Mouse (Mus musculus): ENCODE results near the gene Pappa2. TPM values are rescaled to one million over a fixed set of nuclear protein-coding genes. Genes with fewer than 3 reads are reported as not detected.

The Pappa2 gene
- total and polyA plus RNA-seq, 2 experiments: not detected

DNA sequence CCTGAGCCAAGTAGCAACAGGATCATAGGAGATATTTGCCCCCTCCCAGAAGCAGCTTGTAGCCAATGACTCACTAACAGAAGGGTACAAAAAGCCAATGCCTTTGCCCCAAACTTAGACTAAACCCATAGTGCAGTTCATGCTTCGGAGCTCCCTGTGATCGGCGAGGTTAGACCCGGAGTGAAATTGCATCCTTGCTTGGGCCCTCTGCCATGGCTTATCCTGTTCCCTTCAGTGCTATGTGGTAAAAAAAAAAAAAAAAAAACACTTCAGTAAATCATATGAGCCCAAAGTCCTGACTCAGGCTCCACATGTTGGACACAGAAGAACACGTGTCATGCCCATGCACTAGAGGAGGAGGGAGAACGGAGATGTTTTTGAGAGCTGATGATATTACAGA lies 85.8 kb downstream of the Pappa2 start:
- DNase-seq (ENCODE audit: extremely low read depth, low read depth, low spot score): no peak
- Histone ChIP-seq H3K27ac (replicated peaks; ENCODE audit: insufficient read depth, low read depth, low read length) (no peak overlapping the region), H3K4me3 (ENCODE audit: insufficient read depth, low read depth, low read length) (no peak overlapping the region), H3K79me2 (ENCODE audit: control insufficient read depth, insufficient read depth, low read length) (no peaks in the 10 kb centered on the region), H3K36me3 (ENCODE audit: control insufficient read depth, insufficient read depth, low read length) (no peaks in the 10 kb centered on the region), H3K9ac (ENCODE audit: low read depth, low read length) (no peak overlapping the region), H3K27me3 (ENCODE audit: control insufficient read depth, insufficient read depth, low read length) (no peaks in the 10 kb centered on the region), H3K4me1 (ENCODE audit: control insufficient read depth, insufficient read depth, low read length) (no peaks in the 10 kb centered on the region)
- 91% methylated on average over 6 of the region's 6 CpGs for WGBS
- TF ChIP-seq CTCF (IDR thresholded peaks at IDR 0.05; ENCODE audit: low read depth, low read length) (no peak), POLR2A (IDR thresholded peaks at IDR 0.05; ENCODE audit: extremely low read depth, insufficient read depth, low read length) (no peak)

DNA sequence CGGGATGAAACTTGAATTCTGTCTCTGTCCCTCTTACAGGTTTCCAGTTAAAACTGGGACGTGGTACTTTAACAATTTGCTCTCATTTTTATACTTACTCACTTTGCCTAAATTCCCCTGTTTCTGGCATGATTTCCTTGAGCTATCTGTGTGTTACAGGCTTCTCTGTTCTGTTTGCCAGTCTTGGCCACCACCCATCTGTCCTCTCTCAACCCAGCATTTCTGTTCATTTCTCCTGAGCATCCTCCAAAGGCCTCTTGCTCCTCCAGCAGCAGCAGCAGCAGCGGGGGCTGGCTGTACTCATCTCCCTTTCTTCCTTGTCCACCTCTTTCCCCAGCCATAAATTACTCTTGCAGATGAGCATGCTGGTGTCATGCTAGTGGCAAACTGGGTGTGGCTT lies 104.8 kb downstream of the Pappa2 start:
- no peak overlapping the region for H3K9ac ChIP-seq (ENCODE audit: low read depth, low read length)
- no peaks in the 10 kb centered on the region for H3K4me1 ChIP-seq (ENCODE audit: control insufficient read depth, insufficient read depth, low read length)
- no peaks in the 10 kb centered on the region for H3K36me3 ChIP-seq (ENCODE audit: control insufficient read depth, insufficient read depth, low read length)
- no peaks in the 10 kb centered on the region for H3K27me3 ChIP-seq (ENCODE audit: control insufficient read depth, insufficient read depth, low read length)
- 78% methylated on average over 3 of the region's 3 CpGs for WGBS
- TF ChIP-seq CTCF (IDR thresholded peaks at IDR 0.05; ENCODE audit: low read depth, low read length) (no peak), POLR2A (IDR thresholded peaks at IDR 0.05; ENCODE audit: extremely low read depth, insufficient read depth, low read length) (no peak)
- H3K4me3 ChIP-seq (ENCODE audit: insufficient read depth, low read depth, low read length): no peak overlapping the region
- H3K79me2 ChIP-seq (ENCODE audit: control insufficient read depth, insufficient read depth, low read length): no peaks in the 10 kb centered on the region
- DNase-seq (ENCODE audit: extremely low read depth, low read depth, low spot score): no peak
- no peak overlapping the region for H3K27ac ChIP-seq (replicated peaks; ENCODE audit: insufficient read depth, low read depth, low read length)

DNA sequence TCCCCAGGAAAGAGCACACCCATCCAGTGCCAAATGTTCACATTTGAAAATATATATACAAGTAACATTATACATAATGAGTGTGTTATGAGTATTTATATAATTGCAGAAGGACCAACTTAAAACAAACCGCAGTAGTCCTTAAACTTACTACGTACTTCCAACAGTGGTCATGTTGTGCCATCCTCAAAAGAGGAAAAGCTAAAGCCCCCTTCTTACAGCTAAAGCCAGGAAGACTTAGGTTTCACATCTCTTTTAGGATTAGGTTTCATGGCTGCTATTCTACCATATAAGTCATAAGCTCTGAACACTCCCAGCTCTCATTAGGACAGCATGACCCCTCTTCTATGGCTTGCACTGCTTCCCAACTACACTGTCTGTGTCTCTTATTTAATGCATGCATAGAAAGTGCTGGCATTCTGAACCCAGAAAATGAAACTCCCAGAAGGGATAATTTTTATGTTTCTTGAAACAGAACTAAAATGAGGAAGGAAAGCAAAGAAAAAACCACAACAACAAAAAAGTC lies 105.7 kb downstream of the Pappa2 start:
- no peak for TF ChIP-seq CTCF (IDR thresholded peaks at IDR 0.05; ENCODE audit: low read depth, low read length)
- no peak for TF ChIP-seq POLR2A (IDR thresholded peaks at IDR 0.05; ENCODE audit: extremely low read depth, insufficient read depth, low read length)
- 89% methylated on average over 2 of the region's 2 CpGs for WGBS

DNA sequence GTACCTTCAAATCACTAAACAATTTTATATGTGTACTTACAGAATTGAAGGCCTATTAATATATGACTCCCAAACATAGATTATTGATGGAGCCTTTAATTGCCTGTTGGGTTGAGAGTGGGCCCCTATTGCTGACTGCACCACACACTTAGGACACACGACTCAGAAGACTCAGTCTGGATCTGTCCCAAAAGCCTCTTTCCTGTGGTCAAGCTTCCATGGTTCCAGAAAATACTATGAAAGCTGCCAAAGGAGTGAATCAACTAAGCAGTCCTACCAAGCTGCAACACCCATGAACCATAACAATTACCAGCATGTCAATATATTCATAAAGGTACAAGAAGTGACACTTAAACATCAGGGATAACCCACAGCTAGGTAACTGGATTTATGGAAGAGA lies 106.7 kb downstream of the Pappa2 start:
- Histone ChIP-seq H3K9ac (ENCODE audit: low read depth, low read length) (no peak overlapping the region), H3K4me3 (ENCODE audit: insufficient read depth, low read depth, low read length) (no peak overlapping the region), H3K4me1 (ENCODE audit: control insufficient read depth, insufficient read depth, low read length) (no peaks in the 10 kb centered on the region), H3K36me3 (ENCODE audit: control insufficient read depth, insufficient read depth, low read length) (no peaks in the 10 kb centered on the region), H3K27ac (replicated peaks; ENCODE audit: insufficient read depth, low read depth, low read length) (no peak overlapping the region), H3K79me2 (ENCODE audit: control insufficient read depth, insufficient read depth, low read length) (no peaks in the 10 kb centered on the region), H3K27me3 (ENCODE audit: control insufficient read depth, insufficient read depth, low read length) (no peaks in the 10 kb centered on the region)
- 40% methylated on average over 1 of the region's 1 CpGs for WGBS
- TF ChIP-seq CTCF (IDR thresholded peaks at IDR 0.05; ENCODE audit: low read depth, low read length) (no peak), POLR2A (IDR thresholded peaks at IDR 0.05; ENCODE audit: extremely low read depth, insufficient read depth, low read length) (no peak)
- DNase-seq (ENCODE audit: extremely low read depth, low read depth, low spot score): no peak

More for the DNA sequence above, 105.7 kb downstream of the Pappa2 start:
- no peak overlapping the region for H3K4me3 ChIP-seq (ENCODE audit: insufficient read depth, low read depth, low read length)
- no peaks in the 10 kb centered on the region for H3K79me2 ChIP-seq (ENCODE audit: control insufficient read depth, insufficient read depth, low read length)
- no peak overlapping the region for H3K27ac ChIP-seq (replicated peaks; ENCODE audit: insufficient read depth, low read depth, low read length)
- H3K36me3 ChIP-seq (ENCODE audit: control insufficient read depth, insufficient read depth, low read length): no peaks in the 10 kb centered on the region
- H3K9ac ChIP-seq (ENCODE audit: low read depth, low read length): no peak overlapping the region
- DNase-seq (ENCODE audit: extremely low read depth, low read depth, low spot score): no peak
- H3K4me1 ChIP-seq (ENCODE audit: control insufficient read depth, insufficient read depth, low read length): no peaks in the 10 kb centered on the region
- H3K27me3 ChIP-seq (ENCODE audit: control insufficient read depth, insufficient read depth, low read length): no peaks in the 10 kb centered on the region

DNA sequence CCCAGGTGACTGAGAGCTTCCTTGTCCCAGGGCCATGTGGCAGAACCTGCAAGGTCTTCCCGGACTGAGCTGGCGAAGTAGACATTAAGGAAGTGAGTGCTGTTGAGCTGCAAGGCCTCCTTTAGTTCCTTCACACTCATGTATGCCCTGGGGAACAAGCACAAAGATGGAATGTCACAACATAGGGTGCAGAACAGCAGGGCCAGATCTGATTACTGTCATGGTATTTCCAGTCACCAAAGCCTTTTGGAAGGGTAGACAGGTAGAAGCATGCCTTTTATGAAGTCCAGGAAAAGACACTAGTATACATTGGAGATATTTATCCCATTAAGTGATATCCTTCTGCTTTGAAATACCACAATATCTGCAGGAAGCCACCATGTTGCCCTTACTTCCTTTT lies 108.9 kb downstream of the Pappa2 start:
- Histone ChIP-seq H3K4me1 (ENCODE audit: control insufficient read depth, insufficient read depth, low read length) (no peaks in the 10 kb centered on the region), H3K4me3 (ENCODE audit: insufficient read depth, low read depth, low read length) (no peak overlapping the region), H3K36me3 (ENCODE audit: control insufficient read depth, insufficient read depth, low read length) (no peaks in the 10 kb centered on the region), H3K79me2 (ENCODE audit: control insufficient read depth, insufficient read depth, low read length) (no peaks in the 10 kb centered on the region), H3K27me3 (ENCODE audit: control insufficient read depth, insufficient read depth, low read length) (no peaks in the 10 kb centered on the region), H3K9ac (ENCODE audit: low read depth, low read length) (no peak overlapping the region), H3K27ac (replicated peaks; ENCODE audit: insufficient read depth, low read depth, low read length) (no peak overlapping the region)
- no peak for TF ChIP-seq CTCF (IDR thresholded peaks at IDR 0.05; ENCODE audit: low read depth, low read length)
- TF ChIP-seq POLR2A (IDR thresholded peaks at IDR 0.05; ENCODE audit: extremely low read depth, insufficient read depth, low read length): no peak
- 83% methylated on average over 2 of the region's 2 CpGs for WGBS
- DNase-seq (ENCODE audit: extremely low read depth, low read depth, low spot score): no peak

DNA sequence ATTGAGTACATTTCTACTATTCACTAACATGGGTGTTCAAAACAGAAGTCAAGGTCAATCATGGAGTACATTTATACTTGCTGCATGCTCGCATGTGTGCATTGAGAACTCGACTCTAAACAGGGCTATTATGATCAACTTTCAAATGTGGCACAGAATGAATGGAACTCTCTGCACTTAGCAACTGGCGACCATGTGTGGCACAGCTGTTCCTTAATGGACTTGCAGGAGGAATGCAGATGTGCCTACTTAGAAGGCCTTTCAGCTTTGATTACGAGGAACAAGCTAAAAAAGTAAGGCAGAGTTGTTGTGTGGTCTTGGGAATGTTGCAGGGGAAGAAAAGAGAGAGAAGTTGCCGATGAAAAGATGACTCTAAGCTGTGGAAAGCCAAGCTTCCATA lies 120.1 kb downstream of the Pappa2 start:
- WGBS: 75% methylated on average over 5 of the region's 5 CpGs
- H3K27ac ChIP-seq (replicated peaks; ENCODE audit: insufficient read depth, low read depth, low read length): no peak overlapping the region
- no peaks in the 10 kb centered on the region for H3K36me3 ChIP-seq (ENCODE audit: control insufficient read depth, insufficient read depth, low read length)
- TF ChIP-seq POLR2A (IDR thresholded peaks at IDR 0.05; ENCODE audit: extremely low read depth, insufficient read depth, low read length): no peak
- no peak for TF ChIP-seq CTCF (IDR thresholded peaks at IDR 0.05; ENCODE audit: low read depth, low read length)
- H3K79me2 ChIP-seq (ENCODE audit: control insufficient read depth, insufficient read depth, low read length): no peaks in the 10 kb centered on the region
- H3K27me3 ChIP-seq (ENCODE audit: control insufficient read depth, insufficient read depth, low read length): no peaks in the 10 kb centered on the region
- H3K4me1 ChIP-seq (ENCODE audit: control insufficient read depth, insufficient read depth, low read length): no peaks in the 10 kb centered on the region
- DNase-seq (ENCODE audit: extremely low read depth, low read depth, low spot score): no peak
- no peak overlapping the region for H3K4me3 ChIP-seq (ENCODE audit: insufficient read depth, low read depth, low read length)
- H3K9ac ChIP-seq (ENCODE audit: low read depth, low read length): no peak overlapping the region
